Mouse (Mus musculus): ENCODE measurements around the gene 4930556J24Rik.

GRCm38 (mm10) chr11:3935135-3935534 is 41.4 kb downstream of the 4930556J24Rik start:
- no peak for TF ChIP-seq POLR2A (IDR thresholded peaks at IDR 0.05; ENCODE audit: control insufficient read depth in 1 of 2, insufficient read depth in 1 of 2, low read depth in 1 of 2, low read length in 2 of 2, poor library complexity in 1 of 2)
- no peak for TF ChIP-seq RAD21 (IDR thresholded peaks at IDR 0.05; ENCODE audit: low read depth, low read length)
- TF ChIP-seq TCF12 (IDR thresholded peaks at IDR 0.05; ENCODE audit: low read depth, low read length): no peak
- no peak for TF ChIP-seq SMC3 (IDR thresholded peaks at IDR 0.05; ENCODE audit: low read depth, low read length)
- no peak for TF ChIP-seq JUND (IDR thresholded peaks at IDR 0.05; ENCODE audit: low read depth, low read length)
- TF ChIP-seq EP300 (IDR thresholded peaks at IDR 0.05; ENCODE audit: low read depth in 1 of 2, low read length in 2 of 2): no peak
- TF ChIP-seq TAL1 (IDR thresholded peaks at IDR 0.05; ENCODE audit: low read length): no peak

Measured in MEL (cell line).